8 mouse cellular contexts compared by ENCODE assay signal in the genomic region with DNA sequence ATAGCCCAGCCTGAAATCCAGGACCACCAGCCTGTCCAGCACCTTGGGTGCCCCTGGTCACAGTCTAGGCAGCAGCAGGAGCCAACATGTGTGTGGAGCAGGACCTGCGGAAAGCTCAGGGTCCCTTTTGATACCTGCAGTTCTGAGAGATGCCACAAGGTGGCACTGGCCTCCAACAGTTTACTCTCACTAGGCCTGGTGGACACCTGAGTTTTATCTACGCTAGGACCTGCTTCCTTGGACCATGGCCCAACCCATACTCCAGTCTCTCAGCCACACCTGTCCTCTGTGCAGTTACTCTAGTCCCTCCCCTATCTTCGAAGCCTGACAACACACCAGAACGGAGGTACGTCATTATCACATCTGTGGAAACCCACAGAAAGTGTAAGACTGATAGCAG. TPM values are rescaled to one million over a fixed set of nuclear protein-coding genes. Genes with fewer than 3 reads are reported as not detected.
DNase-seq lines count a peak whose midpoint lies in the region; ATAC-seq and TF ChIP-seq lines count a peak whose summit lies in the region.

No protein-coding gene starts in this region.

- in situ Hi-C loops in ES-E14 (cut with MboI; ENCODE audit: low sequenced_read_pairs in 2 of 2, unreplicated experiment in 2 of 2): loop anchor here in 1 of 2 experiments (10.0 kb wide), 1 partner anchor 89 kb away; no protein-coding TSS in a partner anchor

- H3K9me3 ChIP-seq in ES-E14 (ENCODE audit: control insufficient read depth, insufficient read depth, low read depth, low read length): no peaks in the 10 kb centered on the region
- no peaks in the 10 kb centered on the region for H3K9me3 ChIP-seq in hindbrain, embryonic 11.5 days (ENCODE audit: control insufficient read depth, low read length)

- H3K9ac ChIP-seq in ES-E14 (ENCODE audit: insufficient read depth, low read depth, low read length, poor library complexity, severe bottlenecking): no peak overlapping the region
- H3K9ac ChIP-seq in hindbrain, embryonic 11.5 days (ENCODE audit: low read depth, low read length): no peak overlapping the region

- H3K27ac ChIP-seq in ES-E14 (ENCODE audit: insufficient read depth, low read depth, low read length, poor library complexity, severe bottlenecking): no peak overlapping the region
- H3K27ac ChIP-seq in hindbrain, embryonic 11.5 days (ENCODE audit: low read depth, low read length): no peak overlapping the region

- 54% methylated on average over 5 of the region's 5 CpGs for WGBS in hindbrain, embryonic 11.5 days

- H3K36me3 ChIP-seq in ES-E14 (ENCODE audit: control insufficient read depth, insufficient read depth, low read length, poor library complexity, severe bottlenecking): no peaks in the 10 kb centered on the region
- H3K36me3 ChIP-seq in hindbrain, embryonic 11.5 days (ENCODE audit: control insufficient read depth, insufficient read depth, low read length): no peaks in the 10 kb centered on the region

- no peak overlapping the region for H3K4me3 ChIP-seq in ES-E14 (ENCODE audit: insufficient read depth in 1 of 2, low read depth in 1 of 2, low read length in 2 of 2, poor library complexity in 1 of 2, severe bottlenecking in 1 of 2)
- H3K4me3 ChIP-seq in hindbrain, embryonic 11.5 days (ENCODE audit: low read depth, low read length): no peak overlapping the region

- no peak; the same call in 1 of the 2 replicates for ATAC-seq in hindbrain, embryonic 11.5 days (ENCODE audit: low FRiP score)

- DNase-seq in ES-E14 (ENCODE audit: low read depth, low spot score): peak; percentile 63
- peak; percentile 49 for DNase-seq in c-Kit-negative CD71-positive TER-119-positive erythroid progenitor cells, embryonic 14.5 days (ENCODE audit: low read depth, low spot score)
- peak; percentile 24 for DNase-seq in fibroblast of lung, adult 2 months (ENCODE audit: low read depth)
- DNase-seq in hindbrain, embryonic 11.5 days (ENCODE audit: low spot score): peak; percentile 86
- DNase-seq in layer of hippocampus, adult 9-11 months: peak; percentile 51
- peak; percentile 76 for DNase-seq in lung, postnatal 10 days
- peak; percentile 65 for DNase-seq in retina, postnatal 7 days (ENCODE audit: low read depth, low spot score)
- DNase-seq in urinary bladder, adult 18-20 months (ENCODE audit: low spot score in 2 of 2): peak; percentile 43 to 73

- no peaks in the 10 kb centered on the region for H3K27me3 ChIP-seq in hindbrain, embryonic 11.5 days (ENCODE audit: control insufficient read depth, insufficient read depth, low read length)

- H3K4me2 ChIP-seq in hindbrain, embryonic 11.5 days (replicated peaks; ENCODE audit: low read depth, low read length): no peak overlapping the region

- no peaks in the 10 kb centered on the region for H3K4me1 ChIP-seq in ES-E14 (ENCODE audit: control insufficient read depth in 2 of 2, insufficient read depth in 2 of 2, low read length in 2 of 2, poor library complexity in 1 of 2)
- H3K4me1 ChIP-seq in hindbrain, embryonic 11.5 days (replicated peaks; ENCODE audit: control insufficient read depth, insufficient read depth, low read length): no peaks in the 10 kb centered on the region

TF ChIP-seq in ES-E14, 5 proteins besides CTCF, POLR2A, EP300 and RAD21:
- TF ChIP-seq ZC3H11A (IDR thresholded peaks at IDR 0.05; ENCODE audit: borderline replicate concordance, low read depth, low read length) (peak; percentile 63; the same call in 1 of the 2 replicates), HCFC1 (IDR thresholded peaks at IDR 0.05; ENCODE audit: borderline replicate concordance, insufficient read depth, low read length) (no peak)

RNA-seq across cellular contexts. Expression of a gene that starts 10.8 kb away (rescaled TPM):
- 0.16 and 0.22 TPM in 2 replicates for total RNA-seq in ES-E14 (2012; rRNA removed)
- polyA plus RNA-seq in hindbrain, embryonic 11.5 days (2014; fragmentation: Nextera tagmentation; extraction: Ambion mirVana): not detected in 2 replicates

RNA-seq across cellular contexts. Expression of a gene that starts 13.3 kb away (rescaled TPM):
- not detected in 2 replicates for total RNA-seq in ES-E14 (2012; rRNA removed)
- not detected in 2 replicates for polyA plus RNA-seq in hindbrain, embryonic 11.5 days (2014; fragmentation: Nextera tagmentation; extraction: Ambion mirVana)

RNA-seq across cellular contexts. Expression of a gene that starts 20.6 kb away (rescaled TPM):
- not detected in 2 replicates for total RNA-seq in ES-E14 (2012; rRNA removed)
- not detected in 2 replicates for polyA plus RNA-seq in hindbrain, embryonic 11.5 days (2014; fragmentation: Nextera tagmentation; extraction: Ambion mirVana)

RNA-seq across cellular contexts. Expression of a gene that starts 27.2 kb away (rescaled TPM):
- 2.0 and 3.0 TPM in 2 replicates for total RNA-seq in ES-E14 (2012; rRNA removed)
- polyA plus RNA-seq in hindbrain, embryonic 11.5 days (2014; fragmentation: Nextera tagmentation; extraction: Ambion mirVana): 0.64 and 0.86 TPM in 2 replicates

RNA-seq across cellular contexts. Expression of a gene that starts 54.2 kb away (rescaled TPM):
- total RNA-seq in ES-E14 (2012; rRNA removed): not detected in 2 replicates
- not detected in 2 replicates for polyA plus RNA-seq in hindbrain, embryonic 11.5 days (2014; fragmentation: Nextera tagmentation; extraction: Ambion mirVana)

Comparison
In these comparisons a context has a peak if more than half of its experiments do, and no peak if none do; other contexts are left out.
1. DNase-seq: peak in every context shown above with its lines; median percentile 86 in hindbrain, embryonic 11.5 days; 76 in lung, postnatal 10 days; 65 in retina, postnatal 7 days; 63 in ES-E14; 58 in urinary bladder, adult 18-20 months; 51 in layer of hippocampus, adult 9-11 months; 49 in c-Kit-negative CD71-positive TER-119-positive erythroid progenitor cells, embryonic 14.5 days; 24 in fibroblast of lung, adult 2 months.